Mouse (Mus musculus) thymus, adult 2 months (tissue): ENCODE results near the gene Spint1.

Experiments used
- CTCF ChIP-seq: fragments of 200-500 bp; IDR thresholded peaks from 2 replicates; pipeline ENCODE4 v1.5.1; 2012; ENCODE audit warnings: mild to moderate bottlenecking, control low read depth, low read length, moderate library complexity, borderline replicate concordance; ENCODE audit not compliant: control insufficient read depth, poor library complexity, insufficient read depth; ENCODE audit errors: extremely low read depth
- POLR2A ChIP-seq: fragments of 200-500 bp; IDR thresholded peaks from 2 replicates; pipeline ENCODE4 v1.6.1; 2012; ENCODE audit warnings: mild to moderate bottlenecking, low read length, control low read depth, moderate library complexity; ENCODE audit not compliant: control insufficient read depth, poor library complexity, insufficient read depth; ENCODE audit errors: extremely low read depth

DNA sequence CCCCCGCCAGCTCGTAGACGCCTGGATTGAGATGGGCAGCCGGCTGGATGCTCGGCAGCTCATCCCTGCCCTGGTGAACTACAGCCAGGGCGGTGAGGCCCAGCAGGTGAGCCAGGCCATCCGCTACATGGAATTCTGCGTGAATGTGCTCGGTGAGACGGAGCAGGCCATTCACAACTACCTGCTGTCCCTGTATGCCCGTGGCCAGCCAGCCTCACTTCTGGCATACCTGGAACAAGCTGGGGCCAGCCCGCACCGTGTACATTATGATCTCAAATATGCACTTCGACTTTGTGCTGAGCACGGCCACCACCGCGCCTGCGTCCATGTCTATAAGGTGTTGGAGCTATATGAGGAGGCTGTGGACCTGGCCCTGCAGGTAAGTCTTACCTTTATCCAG lies 57.2 kb downstream of the Spint1 start:
- TF ChIP-seq POLR2A (no peak), CTCF (no peak)
